Mouse (Mus musculus): Measurements from ENCODE around the gene Tm9sf2.

DNA sequence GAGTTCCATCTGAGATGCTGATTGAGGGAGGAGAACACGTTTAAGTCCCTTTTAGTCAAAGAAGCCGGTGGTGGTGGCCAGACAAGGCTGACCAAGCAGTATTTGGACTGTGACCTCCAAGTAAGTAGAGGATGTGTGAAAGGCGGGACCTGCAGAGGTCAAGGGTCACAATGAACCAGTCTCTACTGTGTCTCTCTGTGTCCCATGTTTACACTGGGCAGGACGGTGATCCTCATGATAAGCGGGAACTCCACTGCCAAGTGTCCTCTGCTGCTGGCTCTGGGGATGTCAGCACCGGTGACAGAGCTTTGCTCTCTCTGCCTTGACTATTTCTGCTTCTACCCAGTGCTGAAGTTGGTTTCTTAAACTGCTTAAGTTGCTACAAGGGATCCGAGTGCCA, 64.2 kb downstream of the Tm9sf2 start:
- TF ChIP-seq GATA1 (IDR thresholded peaks at IDR 0.05; ENCODE audit: borderline replicate concordance, low read length): no peak
- TF ChIP-seq FLI1 (IDR thresholded peaks at IDR 0.05; ENCODE audit: low read length): no peak

Data from megakaryocyte, embryonic 14.5 days (primary cell).